Mouse (Mus musculus) embryonic fibroblast, embryonic 13.5 days (primary cell): ENCODE results near the gene Slc25a21.

Source experiments
- CTCF ChIP-seq: IDR thresholded peaks from 2 replicates; pipeline ENCODE4 v1.5.1; 2011; ENCODE audit warnings: mild to moderate bottlenecking, control low read depth, low read length, moderate library complexity, borderline replicate concordance; ENCODE audit not compliant: insufficient read depth
- POLR2A ChIP-seq: IDR thresholded peaks from 2 replicates; pipeline ENCODE4 v1.6.1; 2011; ENCODE audit warnings: low read depth, mild to moderate bottlenecking, control low read depth, low read length, moderate library complexity

DNA sequence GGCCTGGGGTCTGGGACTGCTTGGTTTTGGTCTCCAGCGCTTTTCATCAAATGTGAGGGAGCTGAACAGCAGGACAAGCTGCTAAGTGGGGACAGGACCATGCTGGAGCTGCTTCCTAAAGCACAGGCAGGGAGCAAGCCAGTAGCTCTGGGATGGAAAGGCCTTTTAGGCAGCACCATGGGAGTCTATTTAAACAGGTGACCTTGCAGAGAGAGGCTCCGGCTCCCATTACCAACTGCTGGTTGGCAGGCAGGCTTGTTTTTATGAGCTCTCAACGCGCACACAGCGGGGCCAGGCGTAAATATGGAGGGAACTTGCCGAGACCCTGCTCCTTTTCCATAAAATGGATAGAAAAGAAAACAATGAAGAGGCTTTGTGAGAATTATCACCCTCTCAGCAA is 292.1 kb downstream of the Slc25a21 start:
- TF ChIP-seq POLR2A = no peak
- no peak for TF ChIP-seq CTCF
